Mouse (Mus musculus) ES-E14 (cell line): Measurements from ENCODE around the gene Klhl7. TPM values are rescaled to one million over a fixed set of nuclear protein-coding genes. Genes with fewer than 3 reads are reported as not detected.
A peak's percentile ranks its signal among the peaks of the same experiment; 100 is the strongest.

Experiments
- DNase-seq: peaks from one replicate; pipeline ENCODE4 v3.0.0-alpha.2; 2013; ENCODE audit warnings: low read depth, low spot score
- H3K27ac ChIP-seq: 2 replicates; pipeline ENCODE4 v1.5.1; 2012; ENCODE audit warnings: low read depth, mild to moderate bottlenecking, low read length, moderate library complexity, mixed read lengths; ENCODE audit not compliant: poor library complexity, insufficient read depth, severe bottlenecking
- H3K36me3 ChIP-seq: 2 replicates; pipeline ENCODE4 v1.6.1; 2012; ENCODE audit warnings: mild to moderate bottlenecking, low read length, moderate library complexity, mixed read lengths; ENCODE audit not compliant: control insufficient read depth, poor library complexity, insufficient read depth, severe bottlenecking
- H3K4me1 ChIP-seq, 2 experiments: fragments of 150-350 bp in 1 of 2; sonication (generic) in 1 of 2; 2 replicates each; pipeline ENCODE4 v1.6.1; 2012; ENCODE audit warnings: low read length in 2 of 2, mild to moderate bottlenecking in 1 of 2, mixed read lengths in 1 of 2; ENCODE audit not compliant: control insufficient read depth in 2 of 2, insufficient read depth in 2 of 2, poor library complexity in 1 of 2
- H3K4me3 ChIP-seq, 2 experiments: fragments of 150-350 bp in 1 of 2; sonication (generic) in 1 of 2; 2 replicates each; pipeline ENCODE4 v1.5.1; 2012; ENCODE audit warnings: low read length in 2 of 2, low read depth in 1 of 2, mild to moderate bottlenecking in 1 of 2, mixed read lengths in 1 of 2; ENCODE audit not compliant: insufficient read depth in 1 of 2, poor library complexity in 1 of 2, severe bottlenecking in 1 of 2
- H3K9ac ChIP-seq: 2 replicates; pipeline ENCODE4 v1.6.1; 2012; ENCODE audit warnings: low read depth, mild to moderate bottlenecking, low read length, mixed read lengths; ENCODE audit not compliant: poor library complexity, insufficient read depth, severe bottlenecking
- H3K9me3 ChIP-seq: fragments of 150-350 bp; sonication (generic); 2 replicates; pipeline ENCODE4 v1.6.1; 2012; ENCODE audit warnings: low read depth, mild to moderate bottlenecking, low read length; ENCODE audit not compliant: control insufficient read depth, insufficient read depth
- CHD2 ChIP-seq: IDR thresholded peaks from 2 replicates; pipeline ENCODE4 v1.6.1; 2014; ENCODE audit warnings: mild to moderate bottlenecking, low read depth, low read length, inconsistent platforms
- HCFC1 ChIP-seq: IDR thresholded peaks from 2 replicates; pipeline ENCODE4 v1.6.1; 2012; ENCODE audit warnings: low read length, inconsistent platforms, borderline replicate concordance; ENCODE audit not compliant: insufficient read depth
- MAFK ChIP-seq: IDR thresholded peaks from 2 replicates; pipeline ENCODE4 v1.6.1; 2014; ENCODE audit warnings: mild to moderate bottlenecking, low read depth, low read length, inconsistent platforms; ENCODE audit not compliant: insufficient read depth
- ZC3H11A ChIP-seq: IDR thresholded peaks from 2 replicates; pipeline ENCODE4 v1.6.1; 2012; ENCODE audit warnings: low read depth, mild to moderate bottlenecking, inconsistent platforms, low read length, borderline replicate concordance
- ZNF384 ChIP-seq: IDR thresholded peaks from 2 replicates; pipeline ENCODE4 v1.6.1; 2012; ENCODE audit warnings: low read depth, low read length, inconsistent platforms
- in situ Hi-C, 2 experiments: fragments of 600-800 bp; cut with MboI; formaldehyde crosslinking; loops; one replicate each; pipeline ENCODE4 v1.15.1; 2025; ENCODE audit warnings: low sequenced_read_pairs in 2 of 2, inconsistent platforms in 1 of 2; ENCODE audit not compliant: unreplicated experiment in 2 of 2
- total RNA-seq: library from RNA; depleted of rRNA; stranded (reverse); fragments of 300-350 nt; gene quantifications from 2 replicates; pipeline ENCODE4 v1.2.3, GENCODE M21; 2012

Gene Klhl7
- total RNA-seq, 1 experiment = 30.5 TPM

DNA sequence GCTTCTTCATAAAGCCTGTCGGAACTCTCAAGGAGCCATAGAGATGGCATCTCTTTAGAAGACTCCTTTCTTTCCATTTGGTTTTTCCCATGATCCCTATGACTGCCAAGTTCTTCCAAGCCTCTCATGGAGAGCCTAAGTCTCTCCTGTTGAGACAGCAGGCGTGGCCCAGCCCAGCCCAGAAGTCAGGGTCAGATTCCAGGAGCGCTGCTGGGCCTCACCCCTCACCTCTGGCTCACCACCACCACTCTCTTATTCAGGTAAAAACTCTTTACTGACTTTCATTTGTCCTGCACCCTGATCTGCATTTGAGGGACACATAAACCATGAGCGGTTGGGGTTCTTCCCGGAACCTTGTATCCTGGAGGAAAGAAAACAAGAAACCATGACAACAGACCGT lies 69.5 kb downstream of the Klhl7 start:
- TF ChIP-seq MAFK = no peak
- TF ChIP-seq ZC3H11A = no peak
- no peak for TF ChIP-seq CHD2
- no peak for TF ChIP-seq ZNF384
- no peak for TF ChIP-seq HCFC1
- H3K4me1 ChIP-seq = peaks cover 7 to 8% of the 10 kb centered on the region in 2 experiments
- no peak for DNase-seq
- H3K9ac ChIP-seq = peak overlapping the region; percentile 69; the same call in 1 of the 2 replicates
- peak overlapping the region; percentile 85 for H3K27ac ChIP-seq
- peak overlapping the region in 1 of 2 experiments; percentile 11; a peak in 1 of 4 replicates for H3K4me3 ChIP-seq
- peaks cover 3% of the 10 kb centered on the region; the same call in 1 of the 2 replicates for H3K36me3 ChIP-seq
- H3K9me3 ChIP-seq = no peaks in the 10 kb centered on the region
- in situ Hi-C loops = no loop called here

DNA sequence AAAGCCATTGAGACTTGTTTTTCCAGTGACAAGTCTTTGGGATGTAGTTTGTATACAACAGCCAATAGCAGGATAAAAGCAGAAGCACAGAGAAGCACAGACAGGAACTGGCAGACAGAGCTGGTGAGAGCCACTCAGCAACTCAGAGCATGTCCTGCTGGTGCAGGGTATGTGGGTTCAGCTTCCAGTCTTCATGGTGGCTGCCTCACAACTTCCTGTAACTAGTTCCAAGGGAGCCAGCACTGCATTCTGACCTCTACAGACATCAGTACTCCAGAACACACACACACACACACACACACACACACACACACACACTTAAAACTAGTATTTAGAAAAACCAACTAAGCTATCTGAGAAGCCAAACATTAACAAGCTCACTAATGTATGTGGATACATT lies 71.7 kb downstream of the Klhl7 start:
- peaks cover 4% of the 10 kb centered on the region; the same call in 1 of the 2 replicates for H3K36me3 ChIP-seq
- H3K4me3 ChIP-seq = no peak overlapping the region
- DNase-seq = no peak
- in situ Hi-C loops = no loop called here
- H3K9ac ChIP-seq = no peak overlapping the region
- no peak for TF ChIP-seq ZC3H11A
- no peak for TF ChIP-seq HCFC1
- H3K9me3 ChIP-seq = no peaks in the 10 kb centered on the region
- H3K4me1 ChIP-seq = peaks cover 8 to 11% of the 10 kb centered on the region in 2 experiments
- H3K27ac ChIP-seq = peak overlapping the region; percentile 76; the same call in 1 of the 2 replicates

DNA sequence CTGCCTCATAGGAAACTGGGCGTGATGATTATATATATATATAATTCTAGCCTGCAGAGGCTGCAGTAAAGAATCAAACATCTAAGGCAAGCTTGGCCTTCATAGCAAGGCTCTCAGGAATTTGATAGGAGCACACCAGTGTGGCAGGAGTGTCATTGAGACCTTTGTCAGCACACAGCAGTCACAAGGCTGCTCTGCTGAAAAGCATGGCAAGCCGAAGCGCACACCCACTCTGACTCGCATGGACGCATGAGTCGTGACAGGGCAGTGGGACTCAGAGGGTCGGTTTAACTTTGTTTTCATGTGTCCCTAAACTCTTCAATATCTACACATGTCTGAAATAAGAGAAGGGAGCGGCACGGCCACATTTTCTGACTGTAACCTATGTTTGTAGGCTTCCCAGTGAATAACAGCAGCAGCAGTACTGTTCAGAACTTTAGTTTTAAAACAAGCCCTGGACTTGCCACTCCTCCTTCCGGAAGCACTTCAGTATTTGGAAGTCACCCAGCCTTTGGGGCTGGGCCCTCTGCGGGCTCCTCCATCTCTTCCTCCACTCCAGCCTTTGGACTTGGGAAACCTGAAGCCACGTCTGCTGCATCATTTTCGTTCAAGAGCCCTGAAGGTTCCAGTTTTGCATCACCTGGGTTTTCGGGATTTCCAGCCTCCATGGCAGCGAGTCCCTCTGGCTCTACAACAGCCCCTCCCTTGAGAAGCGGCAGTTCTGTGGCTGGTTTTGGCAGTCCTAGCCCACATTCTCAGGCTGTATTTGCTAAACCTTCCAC lies 81.3 kb downstream of the Klhl7 start:
- Histone ChIP-seq H3K9me3 (no peaks in the 10 kb centered on the region), H3K4me3 (peak overlapping the region in 1 of 2 experiments; percentile 29; a peak in 1 of 4 replicates), H3K36me3 (peaks cover 8% of the 10 kb centered on the region), H3K27ac (peak overlapping the region; percentile 66), H3K4me1 (peaks cover 3 to 8% of the 10 kb centered on the region in 2 experiments; a peak in 3 of 4 replicates), H3K9ac (peak overlapping the region; percentile 44; the same call in 1 of the 2 replicates)
- in situ Hi-C loops = no loop called here
- DNase-seq = no peak
- TF ChIP-seq ZNF384 (no peak), MAFK (no peak), HCFC1 (no peak), CHD2 (no peak), ZC3H11A (no peak)

DNA sequence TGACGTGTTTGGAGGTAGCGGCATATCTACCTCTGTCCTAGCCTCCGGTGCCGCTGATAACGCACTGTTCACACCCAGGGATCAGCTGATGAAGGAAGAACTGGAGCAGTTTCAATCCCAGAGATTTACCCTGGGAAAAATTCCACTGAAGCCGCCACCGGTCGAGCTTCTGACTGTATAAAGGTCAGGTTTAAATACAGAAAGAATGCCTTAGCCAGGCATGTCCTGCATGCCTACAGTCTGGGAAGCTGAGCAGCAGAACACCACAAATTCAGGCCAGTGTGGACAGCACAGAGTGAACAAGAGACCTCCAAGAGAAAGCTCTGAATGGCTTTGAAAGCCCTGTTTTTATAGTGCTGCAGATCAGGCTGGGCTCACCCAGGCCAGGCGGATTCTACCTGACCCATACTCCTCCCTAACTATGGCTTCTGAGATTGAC lies 81.9 kb downstream of the Klhl7 start:
- Histone ChIP-seq H3K9me3 (no peaks in the 10 kb centered on the region), H3K9ac (peak overlapping the region; percentile 44; the same call in 1 of the 2 replicates), H3K4me3 (peak overlapping the region in 1 of 2 experiments; percentile 29; a peak in 1 of 4 replicates), H3K36me3 (peaks cover 6% of the 10 kb centered on the region), H3K27ac (peak overlapping the region; percentile 66; the same call in 1 of the 2 replicates), H3K4me1 (peaks cover 3 to 7% of the 10 kb centered on the region in 2 experiments; a peak in 3 of 4 replicates)
- in situ Hi-C loops = no loop called here
- no peak for TF ChIP-seq MAFK
- TF ChIP-seq ZNF384 = no peak
- TF ChIP-seq HCFC1 = no peak
- no peak for TF ChIP-seq ZC3H11A
- no peak for TF ChIP-seq CHD2
- no peak for DNase-seq
